Mouse (Mus musculus) intestine, embryonic 15.5 days (tissue): ENCODE results near the gene Tlx1. TPM values are rescaled to one million over a fixed set of nuclear protein-coding genes. Genes with fewer than 3 reads are reported as not detected.

ENCODE experiments used
- ATAC-seq: fragments of 200-750 bp; cut with Nextera tagmentation; 2 replicates; pipeline ENCODE4 v1.8.0; 2017; ENCODE audit warnings: moderate TSS enrichment, moderate library complexity
- H3K27ac ChIP-seq: fragments of 300-500 bp; sonication (generic); 2 replicates; pipeline ENCODE4 v1.5.1; 2015; ENCODE audit warnings: mild to moderate bottlenecking, inconsistent platforms
- H3K27me3 ChIP-seq: fragments of 300-500 bp; sonication (generic); replicated peaks from 2 replicates; pipeline ENCODE4 v1.6.1; 2015; ENCODE audit warnings: inconsistent platforms
- H3K36me3 ChIP-seq: fragments of 300-500 bp; sonication (generic); 2 replicates; pipeline ENCODE4 v1.6.1; 2015; ENCODE audit warnings: inconsistent platforms
- H3K4me1 ChIP-seq: fragments of 300-500 bp; sonication (generic); replicated peaks from 2 replicates; pipeline ENCODE4 v1.6.1; 2015; ENCODE audit warnings: inconsistent platforms
- H3K4me2 ChIP-seq: fragments of 300-500 bp; sonication (generic); replicated peaks from 2 replicates; pipeline ENCODE4 v1.6.1; 2015; ENCODE audit warnings: mild to moderate bottlenecking, inconsistent platforms
- H3K4me3 ChIP-seq: fragments of 300-500 bp; sonication (generic); replicated peaks from 2 replicates; pipeline ENCODE4 v1.5.1; 2015; ENCODE audit warnings: inconsistent platforms
- H3K9ac ChIP-seq: fragments of 300-500 bp; sonication (generic); 2 replicates; pipeline ENCODE4 v1.6.1; 2015; ENCODE audit warnings: inconsistent platforms
- H3K9me3 ChIP-seq: fragments of 300-500 bp; sonication (generic); 2 replicates; pipeline ENCODE4 v1.6.1; 2016; ENCODE audit warnings: inconsistent platforms
- WGBS: fragments of 180-500 bp; shearing (Covaris S2); methylation state at CpG from one replicate; pipeline ENCODE4 v1.1.7; 2015; 5-methylcytosine and 5-hydroxymethylcytosine counted together
- polyA plus RNA-seq: library from polyadenylated mRNA; unstranded; fragments of >200 nt; fragmentation: Nextera tagmentation; extraction: Ambion mirVana; gene quantifications from 2 replicates; pipeline ENCODE4 v1.2.1, GENCODE M21; 2015

Gene Tlx1
- 0.11 and 0.14 TPM in 2 replicates for polyA plus RNA-seq

DNA sequence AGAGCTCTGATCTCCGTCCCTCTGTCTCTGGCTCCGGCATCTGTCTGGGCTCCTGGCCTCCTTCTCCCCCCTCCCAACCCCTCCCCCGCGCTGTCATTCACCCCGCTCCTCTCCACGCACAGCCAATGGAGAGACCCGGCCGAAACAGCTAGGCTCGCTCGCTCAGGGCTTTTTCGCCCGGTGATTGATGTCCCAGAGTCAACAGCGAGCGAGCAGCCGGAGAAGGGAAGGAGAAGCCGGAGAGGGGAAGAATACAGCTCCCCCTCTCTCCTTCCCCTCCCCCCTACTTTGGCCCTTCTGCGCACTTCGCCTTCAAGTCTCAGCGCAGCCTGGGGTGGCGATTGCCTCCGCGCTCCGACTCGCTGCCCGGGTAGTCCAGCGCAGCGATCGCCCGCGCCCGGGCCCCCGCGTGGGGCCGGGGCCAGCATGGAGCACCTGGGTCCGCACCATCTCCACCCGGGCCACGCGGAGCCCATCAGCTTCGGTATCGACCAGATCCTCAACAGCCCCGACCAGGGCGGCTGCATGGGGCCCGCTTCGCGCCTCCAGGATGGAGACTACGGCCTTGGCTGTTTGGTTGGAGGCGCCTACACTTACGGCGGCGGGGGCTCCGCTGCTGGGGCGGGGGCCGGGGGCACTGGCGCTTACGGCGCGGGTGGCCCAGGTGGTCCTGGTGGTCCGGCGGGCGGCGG lies at the start of gene Tlx1:
TSS of gene Tlx1 (plus strand) at position 191 of the 692 bp plus-strand sequence.
- no peak for ATAC-seq
- Histone ChIP-seq H3K4me3 (peak within 1 kb of the TSS; percentile 10; the same call in 1 of the 2 replicates), H3K9ac (no peak within 1 kb of the TSS), H3K27ac (no peak within 1 kb of the TSS), H3K27me3 (peaks cover 94% of the 10 kb centered on the region), H3K9me3 (no peaks in the 10 kb centered on the region), H3K36me3 (no peaks in the 10 kb centered on the region), H3K4me2 (peak within 1 kb of the TSS; percentile 46), H3K4me1 (peaks cover 7% of the 10 kb centered on the region)
- 2% methylated on average over 61 of the region's 61 CpGs for WGBS

GRCm38 (mm10) chr19:45105591-45105990 lies 44.9 kb upstream of the Tlx1 start:
- Histone ChIP-seq H3K36me3 (no peaks in the 10 kb centered on the region), H3K4me3 (no peak overlapping the region), H3K4me2 (no peak overlapping the region), H3K27ac (no peak overlapping the region), H3K9me3 (no peaks in the 10 kb centered on the region), H3K27me3 (peaks cover 31% of the 10 kb centered on the region), H3K4me1 (no peaks in the 10 kb centered on the region), H3K9ac (no peak overlapping the region)
- ATAC-seq: no peak
- WGBS: 24% methylated on average over 1 of the region's 1 CpGs

DNA sequence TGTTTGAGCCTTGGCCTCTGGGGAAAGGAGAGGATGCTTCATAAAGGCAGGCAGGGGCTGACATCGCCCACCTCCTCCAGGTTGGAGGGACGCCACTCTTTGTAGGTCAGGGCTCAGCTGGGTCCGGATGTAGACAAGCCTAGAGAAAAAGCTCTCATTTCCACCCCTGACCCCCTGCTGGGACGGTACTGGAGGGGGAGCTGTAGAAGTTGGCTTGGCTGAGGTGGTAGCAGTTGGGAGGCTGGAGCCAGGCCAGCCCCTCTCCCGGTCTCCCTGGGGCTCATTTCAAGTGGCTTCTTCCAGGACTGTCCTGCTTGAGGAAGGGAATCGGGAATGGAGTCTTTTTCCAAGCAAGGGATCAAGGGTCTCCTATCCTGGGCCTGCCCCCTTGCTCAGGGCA lies 43.8 kb upstream of the Tlx1 start:
- Histone ChIP-seq H3K9ac (no peak overlapping the region), H3K36me3 (no peaks in the 10 kb centered on the region), H3K4me3 (no peak overlapping the region), H3K4me1 (no peaks in the 10 kb centered on the region), H3K4me2 (no peak overlapping the region), H3K27me3 (peaks cover 32% of the 10 kb centered on the region), H3K27ac (no peak overlapping the region), H3K9me3 (no peaks in the 10 kb centered on the region)
- no peak for ATAC-seq
- 47% methylated on average over 6 of the region's 6 CpGs for WGBS

GRCm38 (mm10) chr19:45110681-45111080 lies 39.8 kb upstream of the Tlx1 start:
- 63% methylated on average over 8 of the region's 8 CpGs for WGBS
- Histone ChIP-seq H3K4me2 (no peak overlapping the region), H3K27ac (no peak overlapping the region), H3K4me3 (no peak overlapping the region), H3K36me3 (no peaks in the 10 kb centered on the region), H3K9ac (no peak overlapping the region), H3K27me3 (peaks cover 8% of the 10 kb centered on the region; the same call in 1 of the 2 replicates), H3K4me1 (peaks cover 10% of the 10 kb centered on the region), H3K9me3 (no peaks in the 10 kb centered on the region)
- ATAC-seq: no peak

DNA sequence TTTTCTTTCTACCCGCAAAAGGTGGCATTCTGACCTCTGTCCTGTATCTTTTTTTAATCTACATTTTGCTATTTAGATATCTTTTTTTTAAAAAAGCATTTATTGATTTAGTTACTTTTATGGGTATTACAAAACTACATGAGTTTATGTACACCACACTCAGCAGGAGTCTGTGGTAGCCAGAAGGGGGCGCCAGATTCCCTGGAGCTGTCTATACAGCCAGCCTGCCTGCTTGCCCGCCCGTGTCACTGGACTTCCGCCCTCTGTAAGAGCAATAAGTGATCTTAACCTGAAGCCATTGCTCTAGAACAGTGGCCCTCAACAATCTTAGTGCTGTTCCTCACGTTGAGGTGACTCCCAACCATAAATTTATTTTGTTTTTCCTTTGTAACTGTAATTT lies 38.0 kb upstream of the Tlx1 start:
- H3K4me1 ChIP-seq: peaks cover 10% of the 10 kb centered on the region
- no peak overlapping the region for H3K9ac ChIP-seq
- H3K4me2 ChIP-seq: no peak overlapping the region
- no peak for ATAC-seq
- peaks cover 8% of the 10 kb centered on the region; the same call in 1 of the 2 replicates for H3K27me3 ChIP-seq
- H3K9me3 ChIP-seq: no peaks in the 10 kb centered on the region
- no peak overlapping the region for H3K4me3 ChIP-seq
- H3K36me3 ChIP-seq: no peaks in the 10 kb centered on the region
- WGBS: 85% methylated on average over 6 of the region's 6 CpGs
- no peak overlapping the region for H3K27ac ChIP-seq

- 0 out of 2 replicates have a peak overlapping the region, but pooled peaks have one; percentile 19 for H3K4me2 ChIP-seq
- no peak overlapping the region; the same call in 1 of the 2 replicates for H3K9ac ChIP-seq
- 0 out of 2 replicates have a peak, but pooled peaks cover 8% of the 10 kb centered on the region for H3K27me3 ChIP-seq
- no peak overlapping the region for H3K27ac ChIP-seq
- WGBS: 9% methylated on average over 18 of the region's 18 CpGs
- ATAC-seq: no peak
- no peaks in the 10 kb centered on the region for H3K9me3 ChIP-seq
- H3K4me3 ChIP-seq: no peak overlapping the region
- H3K4me1 ChIP-seq: peaks cover 10% of the 10 kb centered on the region
- no peaks in the 10 kb centered on the region for H3K36me3 ChIP-seq
Measured at GRCm38 (mm10) chr19:45113791-45114460, 36.6 kb upstream of the Tlx1 start.

GRCm38 (mm10) chr19:45114772-45115171 lies 35.7 kb upstream of the Tlx1 start:
- WGBS: 32% methylated on average over 3 of the region's 3 CpGs
- H3K4me2 ChIP-seq: no peak overlapping the region
- H3K36me3 ChIP-seq: no peaks in the 10 kb centered on the region
- no peak for ATAC-seq
- 0 out of 2 replicates have a peak, but pooled peaks cover 9% of the 10 kb centered on the region for H3K27me3 ChIP-seq
- H3K27ac ChIP-seq: no peak overlapping the region
- H3K4me1 ChIP-seq: peaks cover 10% of the 10 kb centered on the region
- no peak overlapping the region for H3K4me3 ChIP-seq
- no peaks in the 10 kb centered on the region for H3K9me3 ChIP-seq
- no peak overlapping the region for H3K9ac ChIP-seq

DNA sequence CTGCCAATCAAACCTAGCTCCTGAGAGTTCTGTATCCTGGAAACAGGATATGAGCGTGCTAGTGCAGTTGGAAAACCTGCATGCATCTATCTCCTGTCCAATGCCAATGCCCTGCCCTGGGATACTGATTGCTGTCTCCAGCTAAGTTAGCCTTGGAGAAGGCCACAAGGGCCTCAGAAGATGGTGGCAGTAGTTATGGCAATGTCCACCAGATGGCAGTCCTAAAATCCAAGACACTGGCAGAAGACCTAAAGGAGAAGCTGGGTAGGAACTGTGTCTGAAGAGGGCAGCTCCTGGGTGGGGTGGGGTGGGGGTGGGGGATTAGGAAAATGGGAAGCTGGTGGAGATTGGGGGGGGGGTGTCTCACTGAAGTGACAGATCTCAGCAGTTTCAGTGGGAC lies 33.7 kb upstream of the Tlx1 start:
- Histone ChIP-seq H3K36me3 (no peaks in the 10 kb centered on the region), H3K4me2 (no peak overlapping the region), H3K9ac (no peak overlapping the region), H3K27me3 (0 out of 2 replicates have a peak, but pooled peaks cover 10% of the 10 kb centered on the region), H3K9me3 (no peaks in the 10 kb centered on the region), H3K4me1 (peaks cover 10% of the 10 kb centered on the region), H3K4me3 (no peak overlapping the region), H3K27ac (no peak overlapping the region)
- no peak for ATAC-seq
- 56% methylated on average over 1 of the region's 1 CpGs for WGBS

DNA sequence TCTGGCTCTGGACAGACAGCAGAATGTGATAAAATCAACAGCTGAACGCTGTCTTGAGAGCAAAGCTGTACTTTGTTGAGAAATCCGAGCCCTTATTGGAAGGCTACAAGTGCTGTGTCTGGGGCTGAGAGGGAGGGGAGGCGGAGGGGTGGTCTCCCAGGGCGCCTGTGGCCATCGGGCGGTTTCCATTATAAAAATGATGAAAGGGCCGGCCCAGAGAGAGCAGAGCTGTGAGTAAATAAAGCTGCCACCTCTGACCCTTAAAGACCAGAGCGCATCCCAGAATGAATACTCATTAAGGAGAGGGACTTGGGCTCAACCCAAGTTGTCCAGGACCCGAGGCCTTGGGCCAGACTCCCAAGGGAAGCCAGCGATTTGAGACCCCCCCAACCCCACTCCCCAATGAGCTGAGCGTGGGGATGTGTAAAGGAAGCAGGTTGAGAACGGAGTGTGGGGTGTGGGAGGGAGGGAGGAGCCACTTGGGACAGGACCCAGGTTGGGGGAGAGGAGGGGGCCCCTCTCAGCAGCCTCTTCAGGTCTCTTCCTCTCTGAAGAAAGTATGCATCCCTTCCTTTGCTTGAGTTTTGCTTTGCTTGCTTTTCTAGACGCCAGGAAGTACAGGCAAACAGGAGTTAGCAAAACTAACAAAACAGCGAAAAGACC lies 18.4 kb upstream of the Tlx1 start:
- 10% methylated on average over 14 of the region's 14 CpGs for WGBS
- H3K9ac ChIP-seq: no peak overlapping the region
- no peak overlapping the region for H3K4me3 ChIP-seq
- no peaks in the 10 kb centered on the region for H3K36me3 ChIP-seq
- no peak overlapping the region for H3K4me2 ChIP-seq
- 0 out of 2 replicates have a peak, but pooled peaks cover 4% of the 10 kb centered on the region for H3K4me1 ChIP-seq
- no peak for ATAC-seq
- no peaks in the 10 kb centered on the region for H3K9me3 ChIP-seq
- H3K27ac ChIP-seq: no peak overlapping the region
- peaks cover 48% of the 10 kb centered on the region for H3K27me3 ChIP-seq

DNA sequence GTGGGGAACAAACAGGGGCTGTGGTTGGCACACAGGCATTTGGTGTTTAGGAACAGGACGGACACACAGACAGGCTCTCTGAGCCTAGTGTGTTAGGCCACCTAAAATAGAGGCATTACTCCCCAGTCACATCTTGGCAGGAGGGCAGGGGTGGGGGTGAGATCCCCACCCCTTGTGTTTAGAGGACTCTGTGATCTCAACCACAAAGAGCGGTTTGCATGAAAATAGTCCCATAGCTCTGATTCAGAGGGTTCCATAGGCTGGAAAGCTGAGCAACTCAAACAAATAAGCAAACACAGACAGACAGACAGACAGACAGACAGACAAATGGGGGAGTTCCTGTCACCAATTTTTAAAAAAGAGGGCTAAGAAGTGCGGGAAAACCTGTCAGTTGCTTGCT lies 7.9 kb upstream of the Tlx1 start:
- ATAC-seq: no peak
- H3K4me3 ChIP-seq: no peak overlapping the region
- WGBS: 5% methylated on average over 3 of the region's 3 CpGs
- no peaks in the 10 kb centered on the region for H3K36me3 ChIP-seq
- H3K4me1 ChIP-seq: peaks cover 6% of the 10 kb centered on the region; the same call in 1 of the 2 replicates
- H3K9me3 ChIP-seq: no peaks in the 10 kb centered on the region
- H3K4me2 ChIP-seq: no peak overlapping the region
- no peak overlapping the region for H3K27ac ChIP-seq
- H3K9ac ChIP-seq: no peak overlapping the region
- H3K27me3 ChIP-seq: peaks cover 91% of the 10 kb centered on the region

- Histone ChIP-seq H3K36me3 (no peaks in the 10 kb centered on the region), H3K4me2 (peak overlapping the region; percentile 30; the same call in 1 of the 2 replicates), H3K27ac (no peak overlapping the region), H3K9ac (no peak overlapping the region), H3K9me3 (no peaks in the 10 kb centered on the region), H3K27me3 (peaks cover 99% of the 10 kb centered on the region), H3K4me3 (no peak overlapping the region), H3K4me1 (peaks cover 6% of the 10 kb centered on the region; the same call in 1 of the 2 replicates)
- WGBS: 1% methylated on average over 46 of the region's 46 CpGs
- ATAC-seq: no peak
Measured at GRCm38 (mm10) chr19:45143214-45143895, 7.1 kb upstream of the Tlx1 start.

GRCm38 (mm10) chr19:45147071-45147470 lies 3.4 kb upstream of the Tlx1 start:
- H3K27ac ChIP-seq: no peak overlapping the region
- 4% methylated on average over 4 of the region's 4 CpGs for WGBS
- no peak for ATAC-seq
- H3K4me1 ChIP-seq: peaks cover 13% of the 10 kb centered on the region
- no peaks in the 10 kb centered on the region for H3K36me3 ChIP-seq
- H3K27me3 ChIP-seq: peaks cover 95% of the 10 kb centered on the region
- no peak overlapping the region for H3K4me3 ChIP-seq
- H3K9me3 ChIP-seq: no peaks in the 10 kb centered on the region
- no peak overlapping the region for H3K9ac ChIP-seq
- no peak overlapping the region for H3K4me2 ChIP-seq
